Mouse (Mus musculus) spleen, postnatal 14 days (tissue): ENCODE results near the gene Slc33a1.

Experiments used
- DNase-seq, 2 experiments: peaks; one replicate each; pipeline ENCODE4 v3.0.0; 2021 to 2022; ENCODE audit warnings: low spot score in 2 of 2

Slc33a1 gene

GRCm38 (mm10) chr3:63964100-63964921 is at the start of gene Slc33a1:
Gene Slc33a1 (minus strand): TSS chr3:63964768.
- DNase-seq = peak; percentile 92 to 97

- DNase-seq = no peak
Observed at GRCm38 (mm10) chr3:63988722-63989440, 24.3 kb upstream of the Slc33a1 start.

- no peak for DNase-seq
Observed at GRCm38 (mm10) chr3:63986656-63987055, 22.1 kb upstream of the Slc33a1 start.

- no peak for DNase-seq
Observed at GRCm38 (mm10) chr3:63977895-63978294, 13.3 kb upstream of the Slc33a1 start.

- DNase-seq = peak; percentile 90 to 91
Observed at GRCm38 (mm10) chr3:63975955-63976908, 11.7 kb upstream of the Slc33a1 start, which contains the start of gene Gmps. Gene Gmps (plus strand): TSS chr3:63976106.

GRCm38 (mm10) chr3:63965929-63966328 is 1.4 kb upstream of the Slc33a1 start:
- no peak for DNase-seq

GRCm38 (mm10) chr3:63964922-63965249 is 318 bp upstream of the Slc33a1 start:
- DNase-seq = no peak

- DNase-seq = no peak
Observed at GRCm38 (mm10) chr3:63963421-63964099, 1.0 kb downstream of the Slc33a1 start.

- no peak for DNase-seq
Observed at GRCm38 (mm10) chr3:63949837-63950236, 14.7 kb downstream of the Slc33a1 start.

- no peak for DNase-seq
Observed at GRCm38 (mm10) chr3:63941204-63941850, 23.2 kb downstream of the Slc33a1 start.

GRCm38 (mm10) chr3:63938928-63939327 is 25.6 kb downstream of the Slc33a1 start:
- no peak for DNase-seq

- DNase-seq = peak; percentile 76 to 85
Observed at GRCm38 (mm10) chr3:63928878-63929859, 35.4 kb downstream of the Slc33a1 start, which contains the start of gene E130311K13Rik. Gene E130311K13Rik (minus strand): TSS chr3:63929472.

GRCm38 (mm10) chr3:63919634-63920033 is 44.9 kb downstream of the Slc33a1 start:
- no peak for DNase-seq

GRCm38 (mm10) chr3:63910301-63910700 is 54.3 kb downstream of the Slc33a1 start:
- DNase-seq = no peak

- no peak for DNase-seq
Observed at GRCm38 (mm10) chr3:63905241-63905640, 59.3 kb downstream of the Slc33a1 start.

- no peak for DNase-seq
Observed at GRCm38 (mm10) chr3:63904157-63904556, 60.4 kb downstream of the Slc33a1 start.

GRCm38 (mm10) chr3:63900021-63900571 is 64.5 kb downstream of the Slc33a1 start:
- DNase-seq = no peak

GRCm38 (mm10) chr3:63899309-63899695 is 65.3 kb downstream of the Slc33a1 start, which contains the start of gene Plch1:
Gene Plch1 (minus strand): TSS chr3:63899472.
- peak in 1 of 2 experiments; percentile 1 for DNase-seq
